Mouse (Mus musculus) heart, postnatal 0 days (tissue): ENCODE measurements around the gene Supt6. TPM values are rescaled to one million over a fixed set of nuclear protein-coding genes. Genes with fewer than 3 reads are reported as not detected.

ENCODE experiments used
- ATAC-seq: fragments of 200-750 bp; cut with Nextera tagmentation; 2 replicates; pipeline ENCODE4 v1.8.0; 2017; ENCODE audit warnings: low read depth, moderate number of reproducible peaks, moderate library complexity; ENCODE audit not compliant: insufficient read depth
- DNase-seq: peaks from one replicate; pipeline ENCODE4 v3.0.0-alpha.2; 2016; ENCODE audit warnings: low spot score
- H3K27ac ChIP-seq: fragments of 300-500 bp; sonication (generic); 2 replicates; pipeline ENCODE4 v1.5.1; 2014; ENCODE audit warnings: low read depth, mild to moderate bottlenecking
- H3K27me3 ChIP-seq: fragments of 300-500 bp; sonication (generic); 2 replicates; pipeline ENCODE4 v1.6.1; 2014; ENCODE audit warnings: low read length, mixed read lengths; ENCODE audit not compliant: control insufficient read depth, insufficient read depth
- H3K36me3 ChIP-seq: fragments of 300-500 bp; sonication (generic); replicated peaks from 2 replicates; pipeline ENCODE4 v1.6.1; 2014; ENCODE audit warnings: low read length, mixed read lengths; ENCODE audit not compliant: control insufficient read depth, insufficient read depth
- H3K4me1 ChIP-seq: fragments of 300-500 bp; sonication (generic); 2 replicates; pipeline ENCODE4 v1.6.1; 2014; ENCODE audit warnings: antibody characterized with exemption; ENCODE audit not compliant: control insufficient read depth, insufficient read depth
- H3K4me2 ChIP-seq: fragments of 300-500 bp; sonication (generic); 2 replicates; pipeline ENCODE4 v1.6.1; 2014; ENCODE audit warnings: low read depth, mild to moderate bottlenecking, low read length, moderate library complexity
- H3K4me3 ChIP-seq: fragments of 300-500 bp; sonication (generic); 2 replicates; pipeline ENCODE4 v1.5.1; 2014; ENCODE audit warnings: low read depth, low read length
- H3K9ac ChIP-seq: fragments of 300-500 bp; sonication (generic); replicated peaks from 2 replicates; pipeline ENCODE4 v1.6.1; 2014; ENCODE audit warnings: low read depth, low read length, mixed read lengths
- H3K9me3 ChIP-seq: fragments of 300-500 bp; sonication (generic); replicated peaks from 2 replicates; pipeline ENCODE4 v1.6.1; 2016; ENCODE audit warnings: low read length; ENCODE audit not compliant: control insufficient read depth
- CTCF ChIP-seq: IDR thresholded peaks from 2 replicates; pipeline ENCODE4 v1.5.1; 2016; ENCODE audit warnings: antibody characterized with exemption, control low read depth, low read depth
- EP300 ChIP-seq: IDR thresholded peaks from 2 replicates; pipeline ENCODE4 v1.6.1; 2016; ENCODE audit warnings: antibody characterized with exemption, low read depth
- WGBS: fragments of 180-500 bp; shearing (Covaris S2); extraction: QIAGEN DNeasy Blood & Tissue Kit; methylation state at CpG from one replicate; pipeline ENCODE4 v1.1.7; 2014; 5-methylcytosine and 5-hydroxymethylcytosine counted together
- polyA plus RNA-seq: library from polyadenylated mRNA; unstranded; fragments of >200 nt; fragmentation: Nextera tagmentation; extraction: Ambion mirVana; gene quantifications from 2 replicates; pipeline ENCODE4 v1.2.1, GENCODE M21; 2015
- total RNA-seq: library from RNA; depleted of rRNA; stranded (reverse); fragments of >200 nt; gene quantifications from 2 replicates; pipeline ENCODE4 v1.2.3, GENCODE M21; 2014; ENCODE audit warnings: low replicate concordance

Gene Supt6
- total and polyA plus RNA-seq, 2 experiments from 2014 or later, result 7.6 to 12.1 TPM

- WGBS, result 53% methylated on average over 4 of the region's 4 CpGs
- Histone ChIP-seq H3K4me2 (peak overlapping the region; percentile 95), H3K27me3 (no peaks in the 10 kb centered on the region), H3K36me3 (peaks cover 3% of the 10 kb centered on the region; the same call in 1 of the 2 replicates), H3K9ac (peak overlapping the region; percentile 91; the same call in 1 of the 2 replicates), H3K27ac (peak overlapping the region; percentile 95; the same call in 1 of the 2 replicates), H3K4me3 (peak overlapping the region; percentile 91; the same call in 1 of the 2 replicates), H3K9me3 (no peaks in the 10 kb centered on the region), H3K4me1 (peaks cover 31% of the 10 kb centered on the region)
- ATAC-seq (no peak), DNase-seq (no peak)
- TF ChIP-seq CTCF, result no peak
- TF ChIP-seq EP300, result no peak
Measured at GRCm38 (mm10) chr11:78166161-78166560, 79.6 kb downstream of the Supt6 start.

DNA sequence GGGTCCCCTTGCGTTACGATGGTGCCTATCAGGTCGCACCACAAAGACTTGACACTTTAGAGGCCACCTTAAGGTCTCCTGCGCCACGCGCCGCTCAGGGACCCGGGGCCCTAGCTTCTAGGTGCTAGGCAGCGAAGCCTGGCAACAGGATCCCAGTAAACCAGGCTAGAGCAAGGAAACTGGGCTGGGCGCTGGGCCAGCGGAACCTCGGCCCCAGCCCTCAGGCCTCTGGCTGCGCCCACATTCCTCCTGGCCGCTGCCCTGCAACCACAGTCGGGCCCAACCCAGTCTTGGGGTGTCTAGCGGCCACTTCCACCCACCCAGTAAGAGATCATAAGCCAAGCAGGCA, 80.1 kb downstream of the Supt6 start:
- Histone ChIP-seq H3K4me1 (peaks cover 31% of the 10 kb centered on the region), H3K27ac (peak overlapping the region; percentile 95), H3K4me3 (peak overlapping the region; percentile 91), H3K9me3 (no peaks in the 10 kb centered on the region), H3K4me2 (peak overlapping the region; percentile 95), H3K9ac (peak overlapping the region; percentile 91), H3K27me3 (no peaks in the 10 kb centered on the region), H3K36me3 (peaks cover 7% of the 10 kb centered on the region)
- 2% methylated on average over 16 of the region's 16 CpGs for WGBS
- ATAC-seq (peak; percentile 15), DNase-seq (no peak)
- no peak for TF ChIP-seq CTCF
- TF ChIP-seq EP300, result no peak

GRCm38 (mm10) chr11:78164924-78165760, 80.6 kb downstream of the Supt6 start, which contains the start of gene Traf4:
Traf4 (minus strand) TSS chr11:78165589.
- Histone ChIP-seq H3K36me3 (peaks cover 13% of the 10 kb centered on the region), H3K9ac (peak within 1 kb of the TSS; percentile 91), H3K9me3 (no peaks in the 10 kb centered on the region), H3K4me3 (peak within 1 kb of the TSS; percentile 91), H3K27me3 (no peaks in the 10 kb centered on the region), H3K4me2 (peak within 1 kb of the TSS; percentile 95), H3K27ac (peak within 1 kb of the TSS; percentile 95), H3K4me1 (peaks cover 31% of the 10 kb centered on the region)
- DNase-seq (peak; percentile 78), ATAC-seq (peak; percentile 84)
- TF ChIP-seq CTCF, result 0 out of 2 replicates have a peak, but pooled peaks have one; percentile 6
- no peak for TF ChIP-seq EP300
- WGBS, result under 1% methylated on average over 66 of the region's 78 CpGs

GRCm38 (mm10) chr11:78164604-78164923, 81.2 kb downstream of the Supt6 start:
- Histone ChIP-seq H3K4me3 (peak overlapping the region; percentile 91), H3K9me3 (no peaks in the 10 kb centered on the region), H3K27ac (peak overlapping the region; percentile 95), H3K4me2 (peak overlapping the region; percentile 95), H3K36me3 (peaks cover 18% of the 10 kb centered on the region), H3K9ac (peak overlapping the region; percentile 91), H3K27me3 (no peaks in the 10 kb centered on the region), H3K4me1 (peaks cover 31% of the 10 kb centered on the region)
- DNase-seq, result no peak
- WGBS, result 2% methylated on average over 14 of the region's 14 CpGs
- TF ChIP-seq CTCF (no peak), EP300 (no peak)
- no peak for ATAC-seq

DNA sequence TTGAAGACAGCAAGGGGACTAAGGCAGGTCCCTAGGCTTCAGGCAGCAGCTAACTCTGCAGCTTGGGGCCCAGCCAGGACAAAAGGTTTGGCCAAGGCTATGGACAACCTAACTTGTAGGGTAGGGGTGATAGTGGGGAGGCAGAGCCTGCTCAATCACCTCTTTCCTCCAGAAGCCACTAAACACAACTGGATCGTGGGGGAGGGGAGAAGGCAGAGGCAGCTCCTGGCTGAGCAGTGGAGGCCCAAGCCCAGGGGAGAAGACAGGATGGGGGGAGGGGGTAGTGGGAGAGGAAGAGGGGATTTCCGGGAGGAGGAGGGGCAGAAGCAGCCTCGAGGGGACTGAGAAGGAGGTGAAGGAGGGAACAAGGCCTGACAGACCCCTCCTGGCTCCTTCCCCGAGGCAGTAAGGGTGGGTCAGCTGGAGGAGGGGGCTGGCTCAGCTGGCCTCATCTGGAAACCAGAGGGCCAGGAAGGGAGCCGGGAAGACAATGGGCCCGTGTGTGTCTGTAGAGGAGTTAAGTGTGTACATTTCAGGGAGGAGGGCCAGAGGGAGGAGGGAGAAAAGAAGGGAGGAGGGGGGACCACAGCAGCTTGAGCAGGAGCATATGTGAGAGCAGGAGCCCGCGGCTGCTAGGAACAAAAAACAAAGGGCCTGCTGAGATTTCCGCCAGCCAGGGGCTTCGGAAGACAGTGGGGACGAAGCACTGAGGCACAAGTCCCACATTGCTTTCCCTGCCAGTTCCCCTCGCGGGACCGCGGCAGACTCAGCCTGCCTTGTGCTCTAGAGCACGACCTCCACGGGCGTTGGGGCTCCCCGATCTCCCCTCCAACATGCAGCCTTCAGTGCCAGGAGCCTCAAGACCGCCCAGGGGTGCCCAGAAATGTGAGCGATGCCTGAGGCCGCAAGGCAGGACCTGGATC, 81.8 kb downstream of the Supt6 start:
- peak; percentile 61 for ATAC-seq
- WGBS, result under 1% methylated on average over 22 of the region's 22 CpGs
- peak overlapping the region; percentile 91 for H3K9ac ChIP-seq
- H3K27ac ChIP-seq, result peak overlapping the region; percentile 95
- peaks cover 20% of the 10 kb centered on the region for H3K36me3 ChIP-seq
- peak overlapping the region; percentile 95 for H3K4me2 ChIP-seq
- H3K9me3 ChIP-seq, result no peaks in the 10 kb centered on the region
- peak; percentile 81 for DNase-seq
- H3K4me3 ChIP-seq, result peak overlapping the region; percentile 91
- no peak for TF ChIP-seq CTCF
- TF ChIP-seq EP300, result peak; percentile 90
- no peaks in the 10 kb centered on the region for H3K27me3 ChIP-seq
- peaks cover 34% of the 10 kb centered on the region for H3K4me1 ChIP-seq
